Mouse (Mus musculus) megakaryocyte, embryonic 14.5 days (primary cell): ENCODE results near the gene Foxj2. TPM values are rescaled to one million over a fixed set of nuclear protein-coding genes. Genes with fewer than 3 reads are reported as not detected.

Experiments
- H3K27me3 ChIP-seq: replicated peaks from 2 replicates; pipeline ENCODE3; 2012; ENCODE audit warnings: inconsistent platforms
- H3K36me3 ChIP-seq: replicated peaks from 2 replicates; pipeline ENCODE3; 2012; ENCODE audit warnings: low read length, inconsistent platforms, mixed read lengths
- H3K4me1 ChIP-seq: 2 replicates; pipeline ENCODE4 v1.6.1; 2012; ENCODE audit warnings: inconsistent platforms
- H3K4me3 ChIP-seq: replicated peaks from 2 replicates; pipeline ENCODE3; 2012; ENCODE audit warnings: moderate library complexity, mild to moderate bottlenecking, inconsistent platforms
- H3K9me3 ChIP-seq: 2 replicates; pipeline ENCODE4 v1.6.1; 2012; ENCODE audit warnings: inconsistent platforms
- FLI1 ChIP-seq: IDR thresholded peaks from 2 replicates; pipeline ENCODE4 v1.6.1; 2012; ENCODE audit warnings: low read length, inconsistent platforms, mixed read lengths
- GATA1 ChIP-seq: IDR thresholded peaks from 3 replicates; pipeline ENCODE4 v1.6.1; 2012; ENCODE audit warnings: mixed read lengths, low read length, inconsistent platforms, borderline replicate concordance
- polyA plus RNA-seq: library from polyadenylated mRNA; stranded (reverse); fragments of >175 nt; gene quantifications from 2 replicates; pipeline ENCODE4 v1.2.3, GENCODE M21; 2012; ENCODE audit warnings: low replicate concordance; ENCODE audit not compliant: insufficient read depth

The Foxj2 gene
- polyA plus RNA-seq, result 7.7 and 9.2 TPM in 2 replicates

DNA sequence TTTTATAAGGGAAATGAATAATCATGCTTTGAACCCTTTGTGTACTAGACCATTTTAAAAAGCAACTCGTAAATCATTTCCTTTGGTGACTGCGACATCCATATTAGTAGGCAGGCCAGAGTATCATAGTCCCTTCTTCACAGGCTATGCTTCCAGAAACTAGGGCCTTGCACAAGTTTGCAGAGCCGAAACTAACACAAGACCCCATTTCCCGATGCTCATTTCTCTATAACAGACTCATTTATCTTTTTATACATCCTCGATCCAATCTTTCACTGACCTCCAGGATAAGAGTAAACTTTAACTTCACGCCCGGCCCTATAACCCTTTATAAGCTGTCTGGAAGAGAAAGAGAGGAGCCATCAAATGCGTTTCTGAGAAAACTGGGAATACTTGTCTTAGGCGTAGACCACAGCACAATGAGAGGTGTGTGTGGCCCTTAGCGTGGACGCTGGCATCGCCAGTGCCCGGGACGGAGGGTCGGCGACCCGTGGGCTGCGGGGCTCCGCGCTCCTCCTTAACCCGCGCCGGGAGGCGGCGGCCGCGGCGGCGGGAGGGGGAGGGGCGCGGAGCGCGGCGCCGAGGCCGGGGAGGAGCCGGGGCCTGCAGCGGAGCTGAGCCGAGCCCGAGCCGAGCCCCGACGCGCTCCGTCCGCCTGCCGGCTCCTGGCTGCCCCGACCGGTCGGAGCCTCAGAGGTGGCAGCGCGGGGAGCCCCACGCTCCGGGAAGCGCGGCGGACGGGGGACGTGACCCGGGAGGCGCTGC lies at the start of gene Foxj2:
Foxj2 (plus strand) TSS at position 609 of the 765 bp plus-strand sequence.
- H3K4me1 ChIP-seq, result peaks cover 54% of the 10 kb centered on the region
- H3K9me3 ChIP-seq, result no peaks in the 10 kb centered on the region

DNA sequence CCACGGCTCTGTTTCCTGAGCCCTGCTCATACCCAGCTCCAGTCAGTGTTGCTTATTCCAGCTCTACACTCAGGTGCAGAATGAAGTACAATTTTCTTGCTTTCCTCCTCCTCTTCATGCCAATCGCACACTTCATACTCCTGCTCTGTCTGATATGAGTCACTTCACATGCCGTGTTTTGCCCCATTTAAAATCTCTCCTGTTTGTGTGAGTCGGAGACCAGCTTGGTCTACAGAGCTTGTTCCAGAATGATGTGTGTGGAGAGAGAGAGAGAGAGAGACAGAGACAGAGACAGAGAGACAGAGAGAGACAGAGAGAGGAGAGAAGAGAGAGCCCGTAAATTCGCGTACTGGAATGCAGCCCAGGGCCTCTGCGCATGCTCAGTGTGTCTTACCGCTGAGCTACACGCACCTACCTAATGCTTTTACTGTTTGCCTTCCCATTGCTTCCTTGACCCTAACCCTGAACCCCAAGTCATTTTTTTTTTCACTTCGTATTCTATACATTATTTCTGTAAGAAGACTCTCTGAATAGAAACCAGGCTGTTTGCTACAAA lies 48.9 kb upstream of the Foxj2 start:
- peaks cover 13% of the 10 kb centered on the region for H3K36me3 ChIP-seq
- H3K9me3 ChIP-seq, result no peaks in the 10 kb centered on the region
- H3K4me1 ChIP-seq, result peaks cover 78% of the 10 kb centered on the region
- no peak overlapping the region for H3K4me3 ChIP-seq
- no peaks in the 10 kb centered on the region for H3K27me3 ChIP-seq
- TF ChIP-seq FLI1, result no peak
- TF ChIP-seq GATA1, result no peak

More for the DNA sequence above, at the start of gene Foxj2:
- Histone ChIP-seq H3K36me3 (peaks cover 17% of the 10 kb centered on the region), H3K27me3 (peaks cover 9% of the 10 kb centered on the region), H3K4me3 (peak within 1 kb of the TSS; percentile 98)
- TF ChIP-seq FLI1 (no peak), GATA1 (no peak)

DNA sequence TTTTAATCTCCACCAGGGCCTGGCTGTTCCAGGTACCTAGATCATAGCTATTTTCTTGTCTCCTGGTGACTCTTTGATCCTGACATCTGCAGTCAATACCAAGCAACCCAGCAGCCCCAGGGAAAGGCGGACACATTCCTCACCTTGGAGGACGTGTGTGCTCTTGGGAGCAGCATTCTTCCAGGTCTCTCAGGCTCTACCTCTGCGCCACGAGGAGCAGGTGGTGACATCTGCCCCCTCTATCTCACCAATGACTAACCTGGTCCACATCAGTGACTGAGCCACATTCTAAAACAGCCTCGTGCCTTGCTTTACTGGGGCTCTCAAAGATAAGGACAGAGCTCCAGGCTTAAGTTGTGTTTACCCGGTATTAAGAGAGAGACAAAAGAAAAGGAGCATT lies 47.0 kb upstream of the Foxj2 start:
- H3K9me3 ChIP-seq, result no peaks in the 10 kb centered on the region
- no peak for TF ChIP-seq GATA1
- TF ChIP-seq FLI1, result no peak
- H3K36me3 ChIP-seq, result peaks cover 13% of the 10 kb centered on the region
- peak overlapping the region; percentile 76 for H3K4me3 ChIP-seq
- H3K27me3 ChIP-seq, result no peaks in the 10 kb centered on the region
- peaks cover 68% of the 10 kb centered on the region for H3K4me1 ChIP-seq

- Histone ChIP-seq H3K36me3 (peaks cover 11% of the 10 kb centered on the region), H3K27me3 (no peaks in the 10 kb centered on the region), H3K9me3 (no peaks in the 10 kb centered on the region), H3K4me1 (peaks cover 53% of the 10 kb centered on the region), H3K4me3 (no peak overlapping the region)
- TF ChIP-seq GATA1 (no peak), FLI1 (no peak)
Observed at GRCm38 (mm10) chr6:122774345-122774744, 45.4 kb upstream of the Foxj2 start.

GRCm38 (mm10) chr6:122776040-122776439 lies 43.7 kb upstream of the Foxj2 start:
- H3K9me3 ChIP-seq, result no peaks in the 10 kb centered on the region
- no peak overlapping the region for H3K4me3 ChIP-seq
- no peaks in the 10 kb centered on the region for H3K27me3 ChIP-seq
- peaks cover 2% of the 10 kb centered on the region for H3K36me3 ChIP-seq
- TF ChIP-seq GATA1, result no peak
- TF ChIP-seq FLI1, result no peak
- H3K4me1 ChIP-seq, result peaks cover 47% of the 10 kb centered on the region

- no peak overlapping the region for H3K4me3 ChIP-seq
- H3K4me1 ChIP-seq, result peaks cover 53% of the 10 kb centered on the region
- H3K27me3 ChIP-seq, result no peaks in the 10 kb centered on the region
- TF ChIP-seq FLI1 (no peak), GATA1 (no peak)
- peaks cover 2% of the 10 kb centered on the region for H3K36me3 ChIP-seq
- no peaks in the 10 kb centered on the region for H3K9me3 ChIP-seq
Observed at GRCm38 (mm10) chr6:122779916-122780315, 39.8 kb upstream of the Foxj2 start.

GRCm38 (mm10) chr6:122781167-122781566 lies 38.5 kb upstream of the Foxj2 start:
- Histone ChIP-seq H3K36me3 (peaks cover 2% of the 10 kb centered on the region), H3K4me1 (peaks cover 60% of the 10 kb centered on the region), H3K27me3 (no peaks in the 10 kb centered on the region), H3K4me3 (no peak overlapping the region), H3K9me3 (no peaks in the 10 kb centered on the region)
- TF ChIP-seq FLI1 (no peak), GATA1 (no peak)

GRCm38 (mm10) chr6:122782164-122782563 lies 37.5 kb upstream of the Foxj2 start:
- Histone ChIP-seq H3K4me1 (peaks cover 60% of the 10 kb centered on the region), H3K4me3 (peak overlapping the region; percentile 75), H3K27me3 (no peaks in the 10 kb centered on the region), H3K36me3 (peaks cover 2% of the 10 kb centered on the region), H3K9me3 (no peaks in the 10 kb centered on the region)
- TF ChIP-seq FLI1, result no peak

DNA sequence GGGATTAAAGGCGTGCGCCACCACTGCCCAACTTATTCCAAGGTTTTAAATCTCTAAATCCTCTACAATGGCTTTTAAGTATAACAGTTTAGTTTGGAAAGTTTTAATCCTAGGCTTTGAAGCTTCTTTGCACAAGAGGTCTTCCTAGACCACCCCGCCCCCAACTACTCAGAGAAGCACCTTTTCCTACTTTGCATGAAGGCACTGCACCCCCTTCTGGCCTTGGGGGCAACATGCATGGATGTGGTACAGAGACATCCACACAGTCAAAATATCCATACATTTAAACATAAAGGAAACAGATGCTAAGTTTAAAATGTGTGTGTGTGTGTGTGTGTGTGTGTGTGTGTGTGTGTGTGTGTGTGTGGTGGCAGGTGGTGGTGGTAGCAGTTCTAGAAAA lies 34.8 kb upstream of the Foxj2 start:
- no peak overlapping the region for H3K4me3 ChIP-seq
- no peaks in the 10 kb centered on the region for H3K27me3 ChIP-seq
- H3K4me1 ChIP-seq, result peaks cover 54% of the 10 kb centered on the region
- no peak for TF ChIP-seq GATA1
- no peak for TF ChIP-seq FLI1
- H3K36me3 ChIP-seq, result peaks cover 5% of the 10 kb centered on the region
- no peaks in the 10 kb centered on the region for H3K9me3 ChIP-seq

DNA sequence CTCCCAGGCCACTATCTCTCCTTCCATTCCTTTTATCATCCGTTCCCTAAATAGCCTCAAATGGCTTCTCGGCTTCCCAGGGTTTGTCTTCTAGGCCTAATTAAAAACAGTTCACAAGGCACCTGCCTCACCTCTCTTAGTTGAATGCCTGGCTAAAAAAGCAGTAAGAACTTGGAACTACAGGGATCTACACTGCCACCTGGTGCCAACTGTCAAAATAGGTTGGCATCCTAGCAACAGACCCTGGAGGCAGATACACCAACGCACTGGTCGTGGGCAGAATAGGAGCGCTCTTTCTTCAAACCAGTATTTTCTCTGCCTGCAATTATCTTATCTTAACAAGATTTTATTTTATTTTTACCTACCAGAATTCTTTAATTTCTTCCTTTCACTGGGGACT lies 33.4 kb upstream of the Foxj2 start:
- Histone ChIP-seq H3K4me3 (no peak overlapping the region), H3K36me3 (peaks cover 8% of the 10 kb centered on the region), H3K9me3 (no peaks in the 10 kb centered on the region), H3K4me1 (peaks cover 47% of the 10 kb centered on the region), H3K27me3 (no peaks in the 10 kb centered on the region)
- TF ChIP-seq GATA1 (no peak), FLI1 (no peak)

- H3K4me3 ChIP-seq, result no peak overlapping the region
- H3K36me3 ChIP-seq, result peaks cover 48% of the 10 kb centered on the region
- H3K27me3 ChIP-seq, result no peaks in the 10 kb centered on the region
- no peaks in the 10 kb centered on the region for H3K9me3 ChIP-seq
- TF ChIP-seq GATA1 (no peak), FLI1 (no peak)
- H3K4me1 ChIP-seq, result no peaks in the 10 kb centered on the region; the same call in 1 of the 2 replicates
Observed at GRCm38 (mm10) chr6:122795254-122795935, 24.3 kb upstream of the Foxj2 start.
